Mouse (Mus musculus) ovary, adult 2 months (tissue): ENCODE data around the gene Psmb2. TPM values are rescaled to one million over a fixed set of nuclear protein-coding genes. Genes with fewer than 3 reads are reported as not detected.

Source experiments
- polyA plus RNA-seq: library from polyadenylated mRNA; depleted of rRNA; stranded (reverse); fragments of >200 nt; gene quantifications from 2 replicates; pipeline ENCODE4 v1.2.3, GENCODE M21; 2012; rRNA removed

Psmb2 gene
- polyA plus RNA-seq: 177 and 220 TPM in 2 replicates

GRCm38 (mm10) chr4:126677054-126678003 lies at the start of gene Psmb2:
Gene Psmb2, plus strand, starts transcription at chr4:126677630.

GRCm38 (mm10) chr4:126736001-126736414 lies 58.6 kb downstream of the Psmb2 start, which contains the start of gene Tfap2e:
Gene Tfap2e, minus strand, starts transcription at chr4:126736240.

GRCm38 (mm10) chr4:126753268-126754230 lies 76.1 kb downstream of the Psmb2 start, which contains the start of the genes Ncdn and AU040320:
Gene Ncdn, minus strand, starts transcription at chr4:126753438.
Gene AU040320, plus strand, starts transcription at chr4:126753544.

Other genes with a start within 250 kb of the Psmb2 start
- gene Ago3, start 248.1 kb upstream of the Psmb2 start, polyA plus RNA-seq: 22.1 and 50.1 TPM in 2 replicates
- gene Ago1, start 209.0 kb upstream of the Psmb2 start, polyA plus RNA-seq: 20.7 and 29.7 TPM in 2 replicates
- gene Ago4, start 144.2 kb upstream of the Psmb2 start, polyA plus RNA-seq: 1.0 and 1.2 TPM in 2 replicates
- gene Clspn, start 120.7 kb upstream of the Psmb2 start, polyA plus RNA-seq: 0.47 and 0.71 TPM in 2 replicates
- gene 5730409E04Rik, start 67.8 kb upstream of the Psmb2 start, polyA plus RNA-seq: 18.2 and 18.5 TPM in 2 replicates
- 11.7 and 16.1 TPM in 2 replicates for gene Tfap2e, start 58.6 kb downstream of the Psmb2 start, polyA plus RNA-seq
- 58.5 and 60.1 TPM in 2 replicates for gene Ncdn, start 75.8 kb downstream of the Psmb2 start, polyA plus RNA-seq
- 38.6 and 44.7 TPM in 2 replicates for gene AU040320, start 75.9 kb downstream of the Psmb2 start, polyA plus RNA-seq